Mouse (Mus musculus): ENCODE results near the gene Rab5c. TPM values are rescaled to one million over a fixed set of nuclear protein-coding genes. Genes with fewer than 3 reads are reported as not detected.
A peak's percentile ranks its signal among the peaks of the same experiment; 100 is the strongest.

Rab5c gene
- polyA plus RNA-seq, 1 experiment from 2014 or later = 41.1 TPM

- H3K4me1 ChIP-seq (ENCODE audit: control insufficient read depth, insufficient read depth, low read length) = no peaks in the 10 kb centered on the region
- no peaks in the 10 kb centered on the region for H3K36me3 ChIP-seq (ENCODE audit: control insufficient read depth, insufficient read depth, low read length)
- no peak overlapping the region for H3K27ac ChIP-seq (ENCODE audit: low read depth, low read length)
- H3K9ac ChIP-seq (ENCODE audit: low read depth, low read length) = no peak overlapping the region
- H3K27me3 ChIP-seq (ENCODE audit: control insufficient read depth, insufficient read depth, low read length) = peaks cover 57% of the 10 kb centered on the region
- H3K9me3 ChIP-seq (replicated peaks; ENCODE audit: control insufficient read depth, low read length) = no peaks in the 10 kb centered on the region
- no peak overlapping the region for H3K4me2 ChIP-seq
- ATAC-seq (replicated peaks; ENCODE audit: insufficient number of reproducible peaks, low FRiP score, low TSS enrichment) = no peak
- WGBS (ENCODE audit: insufficient replicate concordance) = 63% methylated on average over 4 of the region's 4 CpGs
- H3K4me3 ChIP-seq (ENCODE audit: low read depth, low read length) = no peak overlapping the region
Observed at GRCm38 (mm10) chr11:100748620-100749019, 10.6 kb upstream of the Rab5c start.

DNA sequence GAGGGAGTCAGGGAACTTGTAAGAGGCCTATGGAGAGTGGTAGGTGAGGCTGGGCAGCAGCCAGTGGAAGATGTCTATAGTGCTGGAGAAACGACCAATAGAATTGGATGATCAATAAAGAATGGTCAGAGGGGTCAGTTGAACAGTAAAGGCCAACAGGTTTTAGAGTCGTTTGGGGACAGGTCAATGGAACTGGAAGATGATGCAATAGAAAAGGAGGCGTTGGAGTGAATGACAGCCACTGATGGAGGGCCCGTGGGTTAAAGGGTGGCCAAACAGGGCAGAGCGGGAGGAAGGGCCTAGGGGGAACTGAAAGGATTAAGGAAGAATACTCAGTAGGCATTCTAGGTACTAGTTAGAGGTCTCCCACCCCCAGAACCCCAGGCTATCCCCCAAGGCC lies 9.1 kb upstream of the Rab5c start:
- H3K4me3 ChIP-seq (ENCODE audit: low read depth, low read length) = no peak overlapping the region
- ATAC-seq (replicated peaks; ENCODE audit: insufficient number of reproducible peaks, low FRiP score, low TSS enrichment) = no peak
- peaks cover 52% of the 10 kb centered on the region for H3K27me3 ChIP-seq (ENCODE audit: control insufficient read depth, insufficient read depth, low read length)
- no peak overlapping the region for H3K9ac ChIP-seq (ENCODE audit: low read depth, low read length)
- 67% methylated on average over 5 of the region's 5 CpGs for WGBS (ENCODE audit: insufficient replicate concordance)
- H3K36me3 ChIP-seq (ENCODE audit: control insufficient read depth, insufficient read depth, low read length) = no peaks in the 10 kb centered on the region
- no peaks in the 10 kb centered on the region for H3K9me3 ChIP-seq (replicated peaks; ENCODE audit: control insufficient read depth, low read length)
- no peak overlapping the region for H3K27ac ChIP-seq (ENCODE audit: low read depth, low read length)
- no peak overlapping the region for H3K4me2 ChIP-seq
- H3K4me1 ChIP-seq (ENCODE audit: control insufficient read depth, insufficient read depth, low read length) = no peaks in the 10 kb centered on the region

- Histone ChIP-seq H3K9me3 (replicated peaks; ENCODE audit: control insufficient read depth, low read length) (no peaks in the 10 kb centered on the region), H3K4me3 (ENCODE audit: low read depth, low read length) (no peak overlapping the region), H3K36me3 (ENCODE audit: control insufficient read depth, insufficient read depth, low read length) (no peaks in the 10 kb centered on the region), H3K4me2 (no peak overlapping the region), H3K4me1 (ENCODE audit: control insufficient read depth, insufficient read depth, low read length) (no peaks in the 10 kb centered on the region), H3K9ac (ENCODE audit: low read depth, low read length) (no peak overlapping the region), H3K27ac (ENCODE audit: low read depth, low read length) (no peak overlapping the region), H3K27me3 (ENCODE audit: control insufficient read depth, insufficient read depth, low read length) (peaks cover 49% of the 10 kb centered on the region)
- WGBS (ENCODE audit: insufficient replicate concordance) = 74% methylated on average over 10 of the region's 10 CpGs
- ATAC-seq (replicated peaks; ENCODE audit: insufficient number of reproducible peaks, low FRiP score, low TSS enrichment) = no peak
Observed at GRCm38 (mm10) chr11:100746546-100746945, 8.5 kb upstream of the Rab5c start.

DNA sequence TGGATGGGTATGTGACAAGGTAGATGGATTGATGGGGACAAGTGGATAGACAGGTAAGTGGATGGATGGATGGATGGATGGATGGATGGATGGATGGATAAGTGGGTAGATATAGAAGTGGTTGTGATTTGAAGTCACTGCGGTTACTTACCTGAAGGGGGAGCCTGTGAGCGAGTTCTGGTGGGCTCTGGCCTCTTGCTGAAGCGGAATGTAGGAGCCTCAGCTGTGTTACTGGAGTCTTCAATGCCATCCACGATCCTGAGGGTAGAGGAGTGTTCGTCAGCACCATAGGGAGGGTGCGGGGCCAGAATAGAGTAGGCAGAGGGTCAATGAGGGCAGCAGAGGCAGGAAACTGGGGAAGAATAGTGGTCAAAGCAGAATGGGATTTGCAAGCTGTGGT lies 7.1 kb upstream of the Rab5c start:
- Histone ChIP-seq H3K9ac (ENCODE audit: low read depth, low read length) (no peak overlapping the region), H3K4me2 (no peak overlapping the region), H3K4me3 (ENCODE audit: low read depth, low read length) (no peak overlapping the region), H3K36me3 (ENCODE audit: control insufficient read depth, insufficient read depth, low read length) (no peaks in the 10 kb centered on the region), H3K27me3 (ENCODE audit: control insufficient read depth, insufficient read depth, low read length) (peaks cover 49% of the 10 kb centered on the region), H3K4me1 (ENCODE audit: control insufficient read depth, insufficient read depth, low read length) (no peaks in the 10 kb centered on the region), H3K9me3 (replicated peaks; ENCODE audit: control insufficient read depth, low read length) (no peaks in the 10 kb centered on the region), H3K27ac (ENCODE audit: low read depth, low read length) (no peak overlapping the region)
- no peak for ATAC-seq (replicated peaks; ENCODE audit: insufficient number of reproducible peaks, low FRiP score, low TSS enrichment)
- WGBS (ENCODE audit: insufficient replicate concordance) = 12% methylated on average over 6 of the region's 6 CpGs

GRCm38 (mm10) chr11:100741348-100741747 lies 3.3 kb upstream of the Rab5c start:
- Histone ChIP-seq H3K4me3 (ENCODE audit: low read depth, low read length) (no peak overlapping the region), H3K27ac (ENCODE audit: low read depth, low read length) (no peak overlapping the region), H3K4me1 (ENCODE audit: control insufficient read depth, insufficient read depth, low read length) (peaks cover 13% of the 10 kb centered on the region), H3K36me3 (ENCODE audit: control insufficient read depth, insufficient read depth, low read length) (no peaks in the 10 kb centered on the region), H3K9me3 (replicated peaks; ENCODE audit: control insufficient read depth, low read length) (no peaks in the 10 kb centered on the region), H3K27me3 (ENCODE audit: control insufficient read depth, insufficient read depth, low read length) (peaks cover 13% of the 10 kb centered on the region), H3K9ac (ENCODE audit: low read depth, low read length) (no peak overlapping the region), H3K4me2 (no peak overlapping the region)
- 65% methylated on average over 6 of the region's 6 CpGs for WGBS (ENCODE audit: insufficient replicate concordance)
- ATAC-seq (replicated peaks; ENCODE audit: insufficient number of reproducible peaks, low FRiP score, low TSS enrichment) = no peak

GRCm38 (mm10) chr11:100738749-100739148 lies 734 bp upstream of the Rab5c start:
- Histone ChIP-seq H3K9ac (ENCODE audit: low read depth, low read length) (peak overlapping the region; percentile 77), H3K9me3 (replicated peaks; ENCODE audit: control insufficient read depth, low read length) (no peaks in the 10 kb centered on the region), H3K4me2 (peak overlapping the region; percentile 81), H3K4me1 (ENCODE audit: control insufficient read depth, insufficient read depth, low read length) (peaks cover 19% of the 10 kb centered on the region), H3K36me3 (ENCODE audit: control insufficient read depth, insufficient read depth, low read length) (no peaks in the 10 kb centered on the region), H3K27ac (ENCODE audit: low read depth, low read length) (peak overlapping the region; percentile 80), H3K27me3 (ENCODE audit: control insufficient read depth, insufficient read depth, low read length) (peaks cover 6% of the 10 kb centered on the region; the same call in 1 of the 2 replicates), H3K4me3 (ENCODE audit: low read depth, low read length) (peak overlapping the region; percentile 99)
- WGBS (ENCODE audit: insufficient replicate concordance) = 21% methylated on average over 5 of the region's 5 CpGs
- no peak for ATAC-seq (replicated peaks; ENCODE audit: insufficient number of reproducible peaks, low FRiP score, low TSS enrichment)

- peak overlapping the region; percentile 92 for H3K4me2 ChIP-seq
- peak overlapping the region; percentile 98 for H3K9ac ChIP-seq (ENCODE audit: low read depth, low read length)
- no peaks in the 10 kb centered on the region for H3K36me3 ChIP-seq (ENCODE audit: control insufficient read depth, insufficient read depth, low read length)
- 2% methylated on average over 13 of the region's 13 CpGs for WGBS (ENCODE audit: insufficient replicate concordance)
- H3K9me3 ChIP-seq (replicated peaks; ENCODE audit: control insufficient read depth, low read length) = no peaks in the 10 kb centered on the region
- peaks cover 4% of the 10 kb centered on the region; the same call in 1 of the 2 replicates for H3K27me3 ChIP-seq (ENCODE audit: control insufficient read depth, insufficient read depth, low read length)
- ATAC-seq (replicated peaks; ENCODE audit: insufficient number of reproducible peaks, low FRiP score, low TSS enrichment) = no peak
- H3K27ac ChIP-seq (ENCODE audit: low read depth, low read length) = peak overlapping the region; percentile 65
- peaks cover 19% of the 10 kb centered on the region for H3K4me1 ChIP-seq (ENCODE audit: control insufficient read depth, insufficient read depth, low read length)
- H3K4me3 ChIP-seq (ENCODE audit: low read depth, low read length) = peak overlapping the region; percentile 99
Observed at GRCm38 (mm10) chr11:100737105-100737733, 796 bp downstream of the Rab5c start.

- no peaks in the 10 kb centered on the region for H3K36me3 ChIP-seq (ENCODE audit: control insufficient read depth, insufficient read depth, low read length)
- no peaks in the 10 kb centered on the region for H3K9me3 ChIP-seq (replicated peaks; ENCODE audit: control insufficient read depth, low read length)
- peak overlapping the region; percentile 92 for H3K4me2 ChIP-seq
- WGBS (ENCODE audit: insufficient replicate concordance) = 62% methylated on average over 4 of the region's 4 CpGs
- peaks cover 19% of the 10 kb centered on the region for H3K4me1 ChIP-seq (ENCODE audit: control insufficient read depth, insufficient read depth, low read length)
- H3K27ac ChIP-seq (ENCODE audit: low read depth, low read length) = peak overlapping the region; percentile 65; the same call in 1 of the 2 replicates
- H3K27me3 ChIP-seq (ENCODE audit: control insufficient read depth, insufficient read depth, low read length) = peaks cover 4% of the 10 kb centered on the region; the same call in 1 of the 2 replicates
- H3K9ac ChIP-seq (ENCODE audit: low read depth, low read length) = peak overlapping the region; percentile 98
- peak overlapping the region; percentile 99 for H3K4me3 ChIP-seq (ENCODE audit: low read depth, low read length)
- no peak for ATAC-seq (replicated peaks; ENCODE audit: insufficient number of reproducible peaks, low FRiP score, low TSS enrichment)
Observed at GRCm38 (mm10) chr11:100736746-100737080, 1.3 kb downstream of the Rab5c start.

Measured in heart, embryonic 11.5 days (tissue).